Mouse (Mus musculus): ENCODE measurements at regions not wholly inside any gene's neighbourhood (a gene's known extent, or its start where the extent isn't known, plus 50 kb on each side); places are given as distances from the start of the nearest gene placed in this dataset.

DNA sequence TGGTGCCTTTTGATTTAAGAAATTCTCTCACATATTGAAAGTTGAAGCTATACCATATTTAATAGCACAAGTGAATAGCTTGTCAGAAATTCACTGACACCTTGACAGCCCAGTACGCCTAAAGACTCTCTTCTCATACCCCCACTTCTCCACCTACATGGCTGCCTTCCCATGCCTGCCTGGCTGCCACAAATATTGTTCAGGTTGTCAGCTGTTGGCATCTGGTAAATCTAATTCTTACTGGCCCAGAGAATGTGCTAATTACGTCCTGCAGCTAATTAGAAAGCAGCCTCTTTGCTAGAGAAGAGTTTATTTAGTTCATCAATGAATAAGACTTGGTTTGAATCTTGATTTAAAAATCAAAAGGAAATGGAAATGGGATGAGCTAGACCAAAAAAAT is 163.7 kb upstream of the Gpc6 start:
- H3K4me2 ChIP-seq (replicated peaks) = no peak overlapping the region
- H3K27me3 ChIP-seq = no peaks in the 10 kb centered on the region

DNA sequence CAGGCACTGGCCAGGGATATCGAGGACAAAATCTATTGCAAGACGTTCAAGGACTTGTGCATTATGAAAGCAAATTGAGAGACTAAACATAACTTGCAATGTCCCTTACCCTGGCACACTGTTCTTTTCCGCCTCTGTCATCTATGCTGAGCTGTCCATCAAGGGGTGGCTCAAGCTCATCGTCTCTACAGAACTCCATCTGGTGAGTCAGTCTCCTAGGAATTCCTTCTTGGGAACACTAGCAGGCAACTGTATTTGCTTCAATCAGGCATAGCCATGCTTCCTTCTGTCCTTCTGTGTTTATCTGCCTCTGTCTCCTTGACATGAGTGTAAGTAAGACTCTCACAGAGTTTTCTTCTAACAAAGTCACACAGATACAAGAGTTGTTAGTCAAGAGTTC is 154.0 kb upstream of the Gpc6 start:
- Histone ChIP-seq H3K4me2 (replicated peaks) (no peak overlapping the region), H3K36me3 (no peaks in the 10 kb centered on the region), H3K9ac (replicated peaks) (no peak overlapping the region), H3K9me3 (no peaks in the 10 kb centered on the region), H3K27me3 (no peaks in the 10 kb centered on the region), H3K27ac (replicated peaks) (no peak overlapping the region), H3K4me1 (no peaks in the 10 kb centered on the region), H3K4me3 (no peak overlapping the region)
- no peak for ATAC-seq (ENCODE audit: low FRiP score, low read depth)
- WGBS = 88% methylated on average over 4 of the region's 4 CpGs

More for the DNA sequence above, 163.7 kb upstream of the Gpc6 start:
- Histone ChIP-seq H3K9ac (replicated peaks) (no peak overlapping the region), H3K27ac (replicated peaks) (no peak overlapping the region), H3K4me3 (no peak overlapping the region), H3K36me3 (no peaks in the 10 kb centered on the region), H3K4me1 (no peaks in the 10 kb centered on the region), H3K9me3 (no peaks in the 10 kb centered on the region)
- no peak for ATAC-seq (ENCODE audit: low FRiP score, low read depth)
- 74% methylated on average over 2 of the region's 2 CpGs for WGBS

DNA sequence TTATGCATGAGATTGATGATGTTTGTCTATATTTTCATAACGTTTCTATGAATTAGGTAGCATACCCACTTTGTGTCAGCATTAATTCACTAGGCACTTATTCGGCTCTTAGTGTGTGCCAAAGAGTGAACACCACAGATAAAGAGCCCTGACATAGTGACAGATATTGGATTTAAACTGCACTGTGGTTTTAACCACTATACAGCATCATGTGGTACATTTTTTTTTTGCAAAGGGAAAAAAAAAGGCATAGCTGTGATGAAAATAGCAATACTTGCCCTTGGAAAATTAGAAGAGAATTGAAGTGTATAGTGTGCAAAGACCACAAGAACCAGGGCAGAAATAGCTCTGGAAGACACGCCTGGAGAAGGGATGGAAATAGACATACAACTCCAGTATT is 153.4 kb upstream of the Gpc6 start:
- no peak overlapping the region for H3K9ac ChIP-seq (replicated peaks)
- no peak for ATAC-seq (ENCODE audit: low FRiP score, low read depth)
- H3K27ac ChIP-seq (replicated peaks) = no peak overlapping the region
- no peaks in the 10 kb centered on the region for H3K4me1 ChIP-seq
- no peaks in the 10 kb centered on the region for H3K36me3 ChIP-seq
- no peak overlapping the region for H3K4me3 ChIP-seq
- H3K4me2 ChIP-seq (replicated peaks) = no peak overlapping the region
- H3K9me3 ChIP-seq = no peaks in the 10 kb centered on the region
- H3K27me3 ChIP-seq = no peaks in the 10 kb centered on the region
- 86% methylated on average over 3 of the region's 3 CpGs for WGBS

DNA sequence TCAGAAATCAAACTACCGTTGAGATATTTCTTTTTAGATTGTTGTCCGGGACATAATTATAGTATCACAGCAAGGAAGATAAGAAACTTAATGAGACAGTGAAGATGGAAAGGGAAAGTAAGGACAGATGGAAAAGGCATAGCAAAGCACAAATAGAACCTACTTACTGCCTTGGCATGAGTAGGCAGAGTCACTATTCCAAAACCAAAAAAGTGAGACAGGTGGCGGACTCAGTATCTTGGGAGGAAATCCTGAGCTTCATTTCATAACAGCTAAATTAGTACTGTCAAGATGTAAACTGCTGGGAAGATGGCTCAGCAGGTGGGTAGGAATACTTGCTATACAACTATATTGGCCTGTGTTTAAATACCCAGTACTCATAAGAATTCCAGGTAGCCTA is 145.5 kb upstream of the Gpc6 start:
- no peaks in the 10 kb centered on the region for H3K9me3 ChIP-seq
- H3K36me3 ChIP-seq = no peaks in the 10 kb centered on the region
- H3K4me2 ChIP-seq (replicated peaks) = no peak overlapping the region
- ATAC-seq (ENCODE audit: low FRiP score, low read depth) = no peak
- H3K4me3 ChIP-seq = no peak overlapping the region
- WGBS = 95% methylated on average over 3 of the region's 3 CpGs
- H3K27me3 ChIP-seq = no peaks in the 10 kb centered on the region
- H3K27ac ChIP-seq (replicated peaks) = no peak overlapping the region
- H3K4me1 ChIP-seq = no peaks in the 10 kb centered on the region
- no peak overlapping the region for H3K9ac ChIP-seq (replicated peaks)

DNA sequence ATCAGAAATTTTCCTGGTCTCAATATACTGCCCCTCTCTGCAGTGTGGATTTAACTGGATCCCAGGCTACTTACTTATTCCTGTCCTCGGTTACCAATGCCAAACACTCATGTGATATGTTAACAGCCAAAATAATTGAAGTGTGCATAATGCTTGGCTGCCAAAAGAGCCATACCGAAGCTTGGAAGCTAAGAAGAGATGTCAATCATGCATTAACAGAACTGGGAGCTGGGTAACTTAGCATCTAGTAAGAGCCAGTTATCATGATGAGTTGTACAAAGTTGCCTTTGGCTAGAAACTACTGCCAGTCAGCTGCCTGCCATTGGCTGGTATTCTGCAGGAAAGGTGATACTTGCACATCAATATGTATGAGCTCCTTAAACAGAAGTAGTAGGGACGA is 141.3 kb upstream of the Gpc6 start:
- no peaks in the 10 kb centered on the region for H3K4me1 ChIP-seq
- no peak overlapping the region for H3K4me3 ChIP-seq
- no peak overlapping the region for H3K9ac ChIP-seq (replicated peaks)
- ATAC-seq (ENCODE audit: low FRiP score, low read depth) = no peak
- H3K27ac ChIP-seq (replicated peaks) = no peak overlapping the region
- WGBS = 70% methylated on average over 3 of the region's 3 CpGs
- H3K36me3 ChIP-seq = no peaks in the 10 kb centered on the region
- H3K9me3 ChIP-seq = no peaks in the 10 kb centered on the region
- no peaks in the 10 kb centered on the region for H3K27me3 ChIP-seq
- H3K4me2 ChIP-seq (replicated peaks) = no peak overlapping the region

DNA sequence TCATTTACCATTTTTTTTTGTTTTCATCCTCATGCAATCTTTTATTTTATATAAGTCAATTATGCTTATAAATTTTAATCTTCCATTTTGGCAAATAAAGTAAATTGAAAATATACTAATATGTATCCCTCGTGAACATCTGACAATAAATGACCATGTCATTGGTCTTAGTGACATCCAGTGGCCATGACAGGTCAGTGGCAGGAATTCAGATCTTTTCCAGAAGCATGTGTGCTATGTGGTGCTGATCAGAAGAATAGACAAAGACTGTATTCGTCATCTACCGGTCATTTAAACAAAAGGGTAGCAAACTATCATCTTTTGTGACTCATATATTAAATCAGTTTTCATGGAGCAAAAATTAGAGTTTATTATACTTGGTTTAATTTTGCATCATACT is 118.6 kb upstream of the Gpc6 start:
- Histone ChIP-seq H3K4me2 (replicated peaks) (no peak overlapping the region), H3K4me3 (no peak overlapping the region), H3K9ac (replicated peaks) (no peak overlapping the region), H3K36me3 (no peaks in the 10 kb centered on the region), H3K27ac (replicated peaks) (no peak overlapping the region), H3K4me1 (no peaks in the 10 kb centered on the region), H3K9me3 (no peaks in the 10 kb centered on the region), H3K27me3 (no peaks in the 10 kb centered on the region)
- 91% methylated on average over 3 of the region's 3 CpGs for WGBS
- no peak for ATAC-seq (ENCODE audit: low FRiP score, low read depth)

DNA sequence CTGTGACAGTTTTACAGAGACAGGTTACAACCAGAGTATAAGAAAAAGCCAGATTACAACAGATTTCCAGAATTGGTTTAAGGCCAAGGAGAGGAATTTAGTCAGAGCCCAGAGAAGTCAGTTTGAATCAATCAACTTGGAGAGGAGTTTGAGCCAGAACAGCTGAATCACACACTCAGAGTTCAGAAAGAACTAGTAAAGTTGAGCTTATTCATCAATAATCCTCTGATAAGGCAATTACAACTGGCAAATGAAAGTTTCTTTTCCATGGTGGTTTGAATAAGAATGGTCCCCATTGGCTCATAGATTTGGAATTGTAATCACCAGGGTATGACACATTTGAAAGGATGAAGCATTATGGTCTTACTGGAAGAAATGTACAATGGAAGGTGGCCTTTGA is 116.5 kb upstream of the Gpc6 start:
- no peaks in the 10 kb centered on the region for H3K36me3 ChIP-seq
- no peak overlapping the region for H3K4me2 ChIP-seq (replicated peaks)
- H3K27me3 ChIP-seq = no peaks in the 10 kb centered on the region
- no peak overlapping the region for H3K4me3 ChIP-seq
- ATAC-seq (ENCODE audit: low FRiP score, low read depth) = no peak
- no peak overlapping the region for H3K27ac ChIP-seq (replicated peaks)
- no peak overlapping the region for H3K9ac ChIP-seq (replicated peaks)
- H3K9me3 ChIP-seq = no peaks in the 10 kb centered on the region
- H3K4me1 ChIP-seq = no peaks in the 10 kb centered on the region

DNA sequence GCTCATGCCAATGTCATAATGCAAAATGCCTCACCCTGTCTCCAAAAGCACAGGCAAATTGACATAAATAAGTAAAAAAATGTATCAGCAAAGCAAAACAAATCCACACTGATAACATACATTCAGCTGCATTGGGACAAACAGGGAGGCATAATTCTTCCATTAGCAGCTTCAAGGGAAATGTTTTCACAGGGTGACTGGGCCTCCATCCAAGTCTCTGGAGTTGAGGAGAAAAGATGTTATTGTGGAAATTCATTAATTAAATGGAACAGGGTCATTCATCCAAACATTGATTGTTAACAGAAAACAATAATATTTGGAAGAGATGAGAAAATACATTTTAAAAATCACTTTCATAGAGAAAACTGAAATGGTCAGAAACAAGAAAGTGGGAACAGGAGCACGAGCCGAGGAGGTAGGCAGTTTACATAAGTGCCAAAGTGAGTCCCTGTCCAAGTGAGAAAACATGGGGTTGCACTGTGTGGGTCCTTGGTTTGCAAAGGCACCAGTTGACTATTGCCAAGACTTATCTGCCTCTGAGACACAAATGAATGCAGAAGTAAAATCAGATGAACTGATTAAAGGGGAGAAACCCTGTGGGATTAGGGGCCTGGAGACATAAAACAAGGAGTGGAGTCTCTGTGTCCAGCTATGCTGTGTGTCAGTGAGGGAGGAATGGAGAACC is 114.3 kb upstream of the Gpc6 start:
- WGBS = 98% methylated on average over 2 of the region's 2 CpGs
- Histone ChIP-seq H3K27me3 (no peaks in the 10 kb centered on the region), H3K9ac (replicated peaks) (no peak overlapping the region), H3K36me3 (no peaks in the 10 kb centered on the region), H3K4me3 (no peak overlapping the region), H3K27ac (replicated peaks) (no peak overlapping the region), H3K4me1 (no peaks in the 10 kb centered on the region), H3K4me2 (replicated peaks) (no peak overlapping the region), H3K9me3 (no peaks in the 10 kb centered on the region)
- ATAC-seq (ENCODE audit: low FRiP score, low read depth) = no peak

DNA sequence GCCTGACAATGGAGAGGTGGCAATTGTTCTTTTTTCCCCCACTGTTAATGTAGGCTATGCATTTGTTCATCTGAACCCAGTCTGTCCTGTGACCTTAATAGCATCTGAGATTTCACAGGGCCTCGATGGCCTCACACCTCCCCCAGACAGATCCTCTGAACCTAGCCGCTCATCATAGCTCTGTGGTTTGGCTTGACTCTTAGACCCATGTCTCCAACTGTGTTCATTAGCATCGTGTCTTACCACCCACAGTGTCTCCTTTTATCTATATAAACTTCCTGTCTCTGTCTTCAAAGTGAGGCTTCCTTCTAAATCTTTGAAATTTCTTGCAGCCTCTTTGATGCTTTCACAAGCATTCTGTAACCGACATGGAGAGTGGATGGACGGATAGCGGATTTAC is 87.9 kb upstream of the Gpc6 start:
- ATAC-seq (ENCODE audit: low FRiP score, low read depth) = no peak
- no peak overlapping the region for H3K27ac ChIP-seq (replicated peaks)
- no peaks in the 10 kb centered on the region for H3K36me3 ChIP-seq
- no peak overlapping the region for H3K4me3 ChIP-seq
- 58% methylated on average over 6 of the region's 6 CpGs for WGBS
- no peak overlapping the region for H3K9ac ChIP-seq (replicated peaks)
- no peak overlapping the region for H3K4me2 ChIP-seq (replicated peaks)
- no peaks in the 10 kb centered on the region for H3K9me3 ChIP-seq
- no peaks in the 10 kb centered on the region for H3K27me3 ChIP-seq
- no peaks in the 10 kb centered on the region for H3K4me1 ChIP-seq

DNA sequence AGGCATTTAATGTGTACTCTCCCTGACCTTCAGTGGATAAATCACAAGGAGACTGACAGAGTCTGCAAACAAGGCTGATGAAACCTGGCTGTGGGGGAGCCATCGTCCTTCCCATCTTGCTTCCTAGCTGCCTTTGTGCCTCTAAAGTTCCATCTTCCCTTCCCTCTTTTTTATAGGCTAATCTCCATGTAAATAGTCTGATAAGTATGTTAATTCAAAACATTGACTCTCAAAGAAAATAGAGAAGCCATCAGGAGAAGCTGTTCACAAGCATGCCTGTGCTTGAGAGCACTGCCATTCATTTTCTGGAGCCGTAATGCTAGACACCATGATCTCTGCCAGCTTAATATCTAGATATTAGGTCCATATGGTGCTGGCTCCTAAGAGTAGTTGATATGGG is 55.7 kb upstream of the Gpc6 start:
- no peak for ATAC-seq (ENCODE audit: low FRiP score, low read depth)
- no peak overlapping the region for H3K9ac ChIP-seq (replicated peaks)
- H3K4me2 ChIP-seq (replicated peaks) = no peak overlapping the region
- H3K4me1 ChIP-seq = no peaks in the 10 kb centered on the region
- 0 out of 2 replicates have a peak, but pooled peaks cover 3% of the 10 kb centered on the region for H3K9me3 ChIP-seq
- H3K36me3 ChIP-seq = no peaks in the 10 kb centered on the region
- H3K4me3 ChIP-seq = no peak overlapping the region
- no peaks in the 10 kb centered on the region for H3K27me3 ChIP-seq
- 62% methylated on average over 2 of the region's 2 CpGs for WGBS
- no peak overlapping the region for H3K27ac ChIP-seq (replicated peaks)

DNA sequence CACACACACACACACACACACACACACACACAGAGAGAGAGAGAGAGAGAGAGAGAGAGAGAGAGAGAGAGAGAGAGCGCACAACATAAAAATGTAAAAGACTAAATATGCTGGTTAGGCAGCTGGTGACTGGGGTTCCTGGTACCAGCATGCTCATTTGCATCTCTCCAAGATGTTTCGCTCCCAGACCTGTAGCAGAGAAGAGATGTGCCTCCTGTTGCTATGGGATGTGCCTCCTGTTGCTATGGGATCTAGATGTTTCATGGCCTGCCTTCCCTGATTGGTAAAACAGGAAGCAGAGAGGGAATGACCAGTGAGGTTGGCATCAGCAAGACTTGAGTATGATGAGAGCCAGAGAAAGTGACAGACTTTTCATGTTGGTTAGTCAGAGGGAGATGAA is 55.1 kb upstream of the Gpc6 start:
- Histone ChIP-seq H3K4me3 (no peak overlapping the region), H3K36me3 (no peaks in the 10 kb centered on the region), H3K4me1 (no peaks in the 10 kb centered on the region), H3K27me3 (no peaks in the 10 kb centered on the region), H3K9ac (replicated peaks) (no peak overlapping the region), H3K4me2 (replicated peaks) (no peak overlapping the region), H3K27ac (replicated peaks) (no peak overlapping the region), H3K9me3 (0 out of 2 replicates have a peak, but pooled peaks cover 3% of the 10 kb centered on the region)
- WGBS = 89% methylated on average over 2 of the region's 2 CpGs
- ATAC-seq (ENCODE audit: low FRiP score, low read depth) = no peak
